Mouse (Mus musculus) layer of hippocampus, postnatal 36 days (tissue): ENCODE measurements at regions not wholly inside any gene's neighbourhood (a gene's known extent, or its start where the extent isn't known, plus 50 kb on each side); places are given as distances from the start of the nearest gene placed in this dataset.

ENCODE experiments used
- DNase-seq, 2 experiments: peaks; one replicate each; pipeline ENCODE4 v3.0.0; 2022

DNA sequence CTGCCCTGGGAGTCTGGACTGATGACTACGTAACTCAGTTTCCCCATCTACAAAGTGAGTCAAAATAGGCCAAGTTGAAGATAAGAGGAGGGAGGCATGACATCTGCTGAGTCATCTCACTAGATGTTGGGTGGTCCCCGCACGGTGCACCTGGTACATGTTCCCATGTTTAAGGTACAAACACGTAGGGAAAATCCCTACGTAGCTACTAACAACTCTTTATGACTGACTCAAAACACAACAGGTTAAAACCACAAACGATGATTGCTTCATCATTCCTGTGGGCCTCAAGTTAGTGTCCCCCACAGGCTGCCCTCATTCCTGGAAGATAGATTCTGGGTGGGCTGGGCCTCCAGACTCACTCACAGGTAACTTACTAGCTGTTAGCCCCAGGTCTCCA lies 107.7 kb downstream of the Sox9 start:
- no peak for DNase-seq

DNA sequence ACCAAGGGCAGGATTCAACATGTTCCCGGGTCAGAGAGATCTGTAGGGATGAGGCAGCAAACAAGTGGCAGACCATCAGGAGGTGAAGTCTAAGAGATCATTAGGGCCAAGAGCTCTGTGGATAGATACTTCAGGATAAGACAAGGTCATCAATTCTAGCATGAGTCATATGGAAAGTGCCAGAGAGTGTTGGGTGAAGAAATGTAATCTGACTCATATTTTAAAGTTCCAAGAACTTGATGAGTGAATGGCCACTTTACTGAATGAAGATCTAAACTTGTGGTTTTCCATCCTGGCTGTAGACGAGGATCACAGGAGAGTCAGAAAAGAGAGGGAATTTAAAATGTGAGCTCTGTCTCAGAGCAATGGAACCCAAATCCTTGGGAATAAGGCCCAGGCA lies 115.6 kb downstream of the Sox9 start:
- DNase-seq: no peak

DNA sequence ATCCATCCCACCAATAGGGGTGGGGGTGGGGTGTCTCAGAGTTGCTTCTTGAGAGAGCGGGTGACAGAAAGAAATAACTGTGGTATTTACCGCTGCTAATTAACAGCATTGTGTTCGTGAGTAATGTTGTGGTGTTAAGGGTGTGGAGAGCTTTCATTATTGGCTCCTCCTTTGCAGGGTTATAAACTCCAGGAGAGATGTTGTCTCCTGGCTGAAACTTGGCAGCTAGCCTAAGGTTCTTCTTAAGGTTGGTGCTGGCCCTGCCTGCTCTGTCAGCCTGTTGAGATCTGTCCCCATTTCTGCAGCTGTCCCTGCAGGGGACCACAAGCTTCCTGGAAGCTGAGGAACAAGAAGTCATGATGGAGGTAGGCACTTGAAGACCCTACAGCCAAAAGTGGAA lies 120.6 kb downstream of the Sox9 start:
- DNase-seq: no peak

DNA sequence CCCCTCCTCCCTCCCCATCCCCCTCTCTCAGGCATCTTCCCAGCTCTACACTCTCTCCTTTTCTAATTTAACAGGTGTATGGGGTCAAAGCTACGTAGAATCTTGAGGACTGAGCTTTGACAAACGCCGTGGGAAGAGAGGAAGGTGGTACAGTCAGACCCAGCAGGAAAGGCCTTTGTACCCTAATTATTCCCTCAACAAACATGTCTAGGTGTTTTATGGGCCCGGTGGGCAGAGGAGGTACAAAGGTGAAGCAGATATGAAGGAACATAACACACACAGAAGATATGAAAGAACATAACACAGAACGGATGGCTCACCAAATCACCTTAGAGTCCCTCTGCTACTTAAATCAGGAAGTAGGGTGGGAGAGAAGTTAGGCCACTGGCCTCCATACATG lies 128.3 kb downstream of the Sox9 start:
- no peak for DNase-seq

DNA sequence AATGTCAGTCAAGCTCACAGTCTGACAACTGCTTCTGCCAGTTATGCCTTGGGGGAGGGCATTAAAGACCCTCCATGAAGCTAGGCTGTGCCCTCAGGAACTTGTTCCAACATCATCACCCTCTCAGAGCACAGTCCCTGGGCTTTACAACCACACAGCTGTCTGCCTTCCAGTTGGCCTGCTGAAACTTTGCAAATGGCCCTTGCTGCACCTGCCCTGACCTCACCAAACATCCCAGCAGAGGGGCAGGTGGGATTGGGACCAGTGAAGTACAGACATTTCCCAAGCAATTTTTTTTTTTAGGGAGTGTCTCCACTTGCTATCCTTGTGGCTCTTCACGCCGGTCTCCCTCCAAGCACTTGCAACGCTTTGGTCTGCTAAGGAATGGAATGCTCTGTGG lies 130.9 kb downstream of the Sox9 start:
- no peak for DNase-seq

DNA sequence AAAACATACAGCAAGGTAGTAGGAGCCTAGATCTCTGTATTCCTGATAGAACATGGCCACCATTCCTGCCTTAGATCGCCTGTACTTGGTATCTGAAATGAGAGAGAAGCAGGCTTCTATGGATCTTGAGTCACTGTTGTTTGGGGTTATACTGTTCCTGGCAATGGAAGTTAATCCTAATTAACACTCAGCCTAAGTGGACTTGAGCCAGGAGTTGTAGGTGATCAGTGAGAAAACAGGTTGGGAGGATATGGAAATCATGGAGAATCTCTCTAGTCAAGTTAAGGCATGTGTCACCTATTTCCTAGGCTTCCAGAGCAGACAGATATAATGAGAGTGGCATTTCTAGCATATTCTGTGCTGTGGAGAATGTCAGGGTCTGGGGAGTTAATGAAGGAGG lies 134.9 kb downstream of the Sox9 start:
- DNase-seq: no peak

DNA sequence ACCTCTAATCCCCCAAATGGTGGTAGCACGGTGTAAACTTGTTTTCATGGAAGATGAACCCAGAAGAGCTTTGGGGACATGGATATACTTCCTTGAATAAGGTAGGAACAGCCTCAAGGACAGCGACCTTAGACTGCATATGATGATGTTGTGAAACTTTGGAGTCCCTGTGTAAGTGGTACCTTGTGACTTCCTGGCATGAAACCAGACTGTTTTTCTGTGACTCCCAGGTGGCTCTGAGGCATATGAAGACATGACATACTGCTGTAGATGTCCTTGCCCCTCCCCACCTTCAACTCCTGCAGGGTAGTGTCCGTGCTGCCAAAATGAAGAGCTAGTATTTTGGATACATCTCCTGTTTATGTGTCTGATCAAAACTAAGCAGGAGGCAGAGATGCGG lies 138.1 kb downstream of the Sox9 start:
- no peak for DNase-seq

DNA sequence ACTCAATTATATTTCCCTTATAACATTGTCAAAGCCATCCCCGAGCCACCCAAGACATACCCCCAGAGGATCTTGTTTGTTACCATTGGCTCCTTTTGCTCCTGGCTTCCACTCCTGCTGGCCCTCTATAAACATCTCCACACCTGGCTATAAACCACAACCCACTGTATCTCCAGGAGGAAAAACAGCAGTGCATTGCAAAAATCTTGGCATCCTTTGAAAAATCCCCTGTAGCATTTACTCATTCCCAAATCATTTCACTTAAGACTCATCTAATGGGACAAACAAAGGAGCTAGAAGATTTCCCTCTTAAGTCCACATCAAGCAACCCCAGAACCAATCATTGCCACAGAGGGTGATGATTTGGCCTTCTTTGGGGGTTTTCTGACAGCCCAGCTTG lies 142.6 kb downstream of the Sox9 start:
- no peak for DNase-seq

DNA sequence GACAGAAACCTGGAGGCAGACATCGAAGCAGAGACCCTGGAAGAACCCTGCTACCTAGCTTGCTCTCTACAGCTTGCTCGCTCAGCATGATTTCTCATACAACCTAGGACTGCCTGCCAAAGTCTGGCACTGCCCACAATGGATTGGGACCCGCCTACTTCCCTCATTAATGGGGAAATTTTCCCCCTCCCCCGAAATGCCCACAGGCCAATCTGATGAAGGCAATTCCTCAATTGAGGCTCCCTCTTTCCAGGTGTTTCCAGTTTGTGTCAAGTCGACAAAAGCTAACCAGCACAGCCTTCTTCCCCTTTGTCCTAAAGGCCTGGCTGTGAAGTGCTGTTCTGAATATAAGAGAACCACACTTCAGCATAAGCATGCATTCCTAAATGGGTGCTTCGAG lies 143.1 kb downstream of the Sox9 start:
- DNase-seq: no peak

DNA sequence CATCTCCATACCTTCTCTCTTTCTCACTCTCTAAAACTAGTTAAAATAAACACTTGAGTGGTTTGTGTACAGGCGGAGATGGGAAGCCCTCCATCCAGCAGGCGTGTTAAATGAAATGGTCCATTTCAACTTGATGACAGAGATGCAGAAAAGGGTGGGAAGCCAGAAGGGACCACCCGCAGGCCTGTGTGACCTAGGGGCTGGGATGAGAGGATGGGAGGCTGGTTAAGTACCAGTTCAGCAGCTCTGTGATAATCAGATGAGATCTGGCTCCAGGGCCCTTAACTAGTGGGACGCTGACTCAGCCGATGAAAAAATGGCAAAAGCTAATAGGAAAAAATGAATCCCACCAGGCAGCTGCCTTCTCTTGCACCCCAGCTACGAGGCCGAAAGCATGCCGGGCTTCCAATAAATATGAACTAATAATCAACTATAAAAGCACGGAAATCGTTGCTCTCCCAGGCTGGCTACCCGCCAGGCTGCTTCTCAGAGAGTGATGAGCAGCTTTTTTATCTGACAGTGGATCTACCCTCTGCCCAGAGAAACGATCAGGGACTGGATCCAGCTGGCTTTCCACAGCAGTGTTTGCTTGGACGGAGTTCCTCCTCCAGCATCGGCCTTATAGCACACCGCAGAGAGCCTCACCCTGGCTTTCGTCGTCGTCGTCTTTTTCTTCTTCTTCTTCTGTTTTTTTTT lies 144.5 kb downstream of the Sox9 start:
- peak; percentile 44 to 48 for DNase-seq

DNA sequence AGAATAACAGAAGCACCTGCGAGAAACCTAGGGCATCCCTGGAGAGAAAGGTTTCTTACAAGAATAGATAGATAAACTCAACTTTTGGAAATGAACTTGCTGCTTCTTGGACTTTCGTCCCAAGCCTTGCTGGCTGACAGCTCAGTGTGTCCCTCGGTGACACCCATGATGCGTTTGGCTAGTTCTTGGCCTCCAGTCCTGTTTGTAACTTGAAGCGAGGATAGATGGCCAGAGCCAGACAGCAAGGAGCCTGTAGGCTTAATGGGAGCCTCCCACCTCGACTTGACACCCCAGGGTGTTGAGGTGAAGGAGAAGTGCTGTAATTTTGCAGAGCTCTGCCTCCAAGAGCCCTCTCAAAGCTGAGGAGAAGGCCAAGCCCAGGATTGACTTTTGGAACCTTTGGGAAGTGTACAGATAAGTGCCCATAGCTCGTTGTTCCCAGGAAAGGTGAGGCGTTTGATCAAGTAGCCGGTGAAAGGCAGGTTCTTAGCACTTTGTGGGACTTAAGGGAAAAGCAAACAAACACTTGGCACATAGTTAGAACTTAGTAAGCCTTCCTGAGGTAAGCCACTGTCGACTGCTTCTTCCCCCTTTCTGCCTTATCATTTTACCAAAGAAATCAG lies 148.3 kb downstream of the Sox9 start:
- no peak for DNase-seq

DNA sequence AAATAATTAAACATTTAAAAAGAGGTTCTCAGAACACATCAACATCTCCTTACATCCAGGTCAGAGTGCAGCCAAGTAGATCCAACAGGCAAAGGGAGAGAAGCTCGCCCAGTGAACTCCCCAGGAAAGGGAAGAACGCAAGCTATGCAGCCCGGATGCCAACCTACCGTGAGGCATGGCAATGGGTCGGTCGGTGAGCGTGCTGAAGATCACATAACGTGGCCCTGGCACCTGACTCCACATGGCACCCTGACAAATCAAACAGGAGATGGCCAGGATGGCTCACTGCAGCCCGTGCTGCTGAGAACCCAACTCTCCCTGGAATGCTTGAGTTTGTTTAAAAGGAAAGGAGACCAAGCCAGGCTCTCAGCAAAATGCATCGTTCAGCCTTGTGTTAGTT lies 156.0 kb downstream of the Sox9 start:
- DNase-seq: no peak

DNA sequence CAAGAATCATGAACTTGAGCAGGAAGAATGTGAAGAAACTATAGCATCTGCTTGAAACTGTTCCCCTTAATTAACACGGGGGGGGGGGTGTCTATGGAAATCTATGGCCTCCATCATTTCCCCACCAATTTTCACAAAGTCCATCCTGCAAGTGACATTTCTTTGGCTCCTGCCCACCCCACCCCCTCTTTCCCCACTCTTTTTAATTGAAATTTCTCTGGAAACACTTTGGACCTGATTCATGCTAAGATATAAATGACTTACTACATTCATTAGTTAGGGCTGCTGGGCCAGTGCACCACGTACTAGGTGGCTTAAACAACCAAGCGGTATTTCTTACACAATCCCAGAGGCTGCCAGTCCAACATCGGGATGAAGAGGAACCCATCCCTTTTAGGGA lies 169.4 kb downstream of the Sox9 start:
- DNase-seq: no peak

DNA sequence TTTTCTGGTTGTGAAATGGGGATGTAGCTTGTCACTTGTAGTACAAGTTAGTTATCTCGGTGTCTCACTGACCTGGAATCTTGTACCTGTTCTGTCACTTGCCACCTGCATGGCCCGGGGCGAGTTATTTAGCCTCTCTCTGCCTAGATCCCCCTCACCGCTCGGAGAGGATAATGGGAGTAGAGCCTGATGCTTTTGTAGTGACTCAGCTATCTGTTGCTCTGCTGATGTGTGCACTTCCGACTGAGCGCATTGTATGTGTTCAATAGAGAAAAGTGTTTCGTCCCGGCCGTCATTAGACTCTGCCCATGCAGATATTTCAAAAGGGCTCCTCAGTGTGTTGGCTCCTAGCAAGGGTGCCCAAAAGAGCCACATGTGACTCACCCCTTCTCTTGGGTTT lies 170.3 kb downstream of the Sox9 start:
- DNase-seq: no peak

DNA sequence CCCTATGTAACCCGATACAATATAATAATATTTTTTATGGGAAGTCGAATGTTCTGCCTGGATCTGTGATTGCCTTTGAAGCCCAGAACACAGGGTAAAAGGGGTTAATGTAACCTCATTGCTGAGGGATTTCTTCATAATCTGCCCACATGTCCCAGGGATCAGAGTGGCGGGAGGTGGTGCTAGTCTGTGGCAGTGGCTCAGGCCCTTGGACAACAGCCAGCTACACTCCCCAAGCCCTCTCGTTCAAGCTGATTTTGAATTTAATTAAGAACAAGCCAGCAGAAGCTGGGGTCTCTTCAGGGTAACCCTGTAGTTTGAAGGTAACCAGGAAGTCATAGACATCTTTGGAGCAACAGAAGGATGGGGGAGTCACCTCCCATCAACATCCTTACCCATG lies 171.5 kb downstream of the Sox9 start:
- no peak for DNase-seq

DNA sequence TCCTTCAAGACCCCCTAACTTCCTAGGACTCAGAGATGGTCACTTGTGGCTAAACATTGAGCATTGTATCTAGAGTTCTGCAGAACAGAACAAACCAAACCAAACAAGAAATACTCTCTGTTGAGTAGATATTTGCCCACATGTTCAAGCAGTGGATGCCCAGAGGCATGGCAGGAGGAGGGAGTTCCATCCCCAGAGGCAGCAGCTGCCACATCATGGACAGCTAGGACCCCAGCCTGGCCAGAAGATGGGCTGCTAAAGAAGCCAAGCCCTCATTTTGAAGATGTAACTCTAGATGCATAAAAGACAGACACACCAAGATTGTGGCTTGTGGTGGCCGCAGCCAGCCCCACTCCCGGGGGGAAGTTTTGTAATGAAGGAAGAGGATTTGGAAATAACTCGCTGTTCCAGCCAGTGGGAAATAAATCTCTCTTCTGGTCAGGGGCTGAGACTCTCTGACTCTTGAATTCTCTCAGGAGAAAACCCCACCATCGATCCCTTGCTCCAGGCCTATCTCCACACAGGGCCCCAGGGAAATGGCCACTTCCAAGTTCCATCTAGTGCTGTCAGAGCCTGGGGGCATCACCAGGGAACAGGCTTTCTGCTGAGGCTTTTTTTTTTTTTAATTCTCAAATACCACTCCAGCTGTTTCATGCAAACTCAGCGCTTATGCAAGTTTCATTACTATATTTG lies 174.9 kb downstream of the Sox9 start:
- no peak for DNase-seq

DNA sequence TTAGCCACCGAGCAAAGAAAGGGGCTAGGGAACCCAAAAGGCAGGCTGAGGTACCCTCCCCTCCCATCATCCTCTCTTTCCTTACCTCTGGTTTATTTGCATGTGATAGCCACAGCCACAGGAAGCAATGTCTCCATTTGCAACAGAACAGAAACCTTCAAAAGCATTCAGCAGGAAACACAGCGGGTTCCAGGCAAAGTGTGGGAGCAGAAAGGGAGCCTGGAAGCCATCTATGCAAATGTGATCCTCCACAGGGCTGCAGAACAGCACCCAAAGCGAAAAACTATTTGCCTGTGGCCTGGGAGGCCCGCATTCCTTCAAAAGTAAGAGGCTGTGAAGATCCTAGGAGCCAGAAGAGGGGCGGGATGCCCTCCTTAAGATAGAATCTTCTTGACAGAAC lies 177.6 kb downstream of the Sox9 start:
- no peak for DNase-seq

DNA sequence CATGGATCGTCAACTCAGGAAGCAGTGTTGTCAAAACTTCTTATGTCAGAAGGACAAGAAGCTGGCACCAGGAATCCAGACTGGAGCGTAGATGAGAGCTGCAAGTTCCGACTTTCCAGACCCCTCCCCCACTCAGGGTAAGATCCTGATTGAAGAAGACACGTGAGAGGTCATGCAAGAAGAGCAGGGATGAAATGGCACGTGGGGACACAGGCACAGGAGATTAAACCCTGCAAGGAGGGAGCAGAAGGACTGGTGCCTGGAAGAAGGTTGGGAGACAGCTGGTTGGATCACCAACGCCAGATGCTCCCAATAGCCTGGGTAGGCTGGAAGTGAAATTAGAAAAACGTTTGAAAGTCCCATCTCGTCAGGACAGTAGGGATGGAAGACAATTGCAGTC lies 191.3 kb downstream of the Sox9 start:
- DNase-seq: no peak

DNA sequence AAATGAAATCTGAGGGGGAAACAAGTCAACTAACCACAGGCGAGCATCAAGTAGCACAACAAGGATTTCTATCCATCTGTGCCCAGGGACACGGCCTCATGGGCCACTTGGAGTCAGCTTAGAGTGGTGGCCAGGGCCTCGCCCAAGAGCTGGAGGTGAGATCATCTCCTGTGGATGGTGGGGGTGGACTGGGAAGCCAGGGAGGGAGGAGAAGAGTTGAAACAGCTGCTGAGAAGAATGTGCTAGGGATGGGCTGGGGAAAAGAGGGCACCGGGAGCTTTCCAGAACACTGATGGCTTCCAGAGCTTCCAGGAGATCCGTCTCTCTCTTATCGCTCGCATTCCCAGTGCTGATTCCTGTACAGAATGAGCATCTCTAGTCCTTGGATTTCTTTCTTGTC lies 192.9 kb downstream of the Sox9 start:
- DNase-seq: no peak

DNA sequence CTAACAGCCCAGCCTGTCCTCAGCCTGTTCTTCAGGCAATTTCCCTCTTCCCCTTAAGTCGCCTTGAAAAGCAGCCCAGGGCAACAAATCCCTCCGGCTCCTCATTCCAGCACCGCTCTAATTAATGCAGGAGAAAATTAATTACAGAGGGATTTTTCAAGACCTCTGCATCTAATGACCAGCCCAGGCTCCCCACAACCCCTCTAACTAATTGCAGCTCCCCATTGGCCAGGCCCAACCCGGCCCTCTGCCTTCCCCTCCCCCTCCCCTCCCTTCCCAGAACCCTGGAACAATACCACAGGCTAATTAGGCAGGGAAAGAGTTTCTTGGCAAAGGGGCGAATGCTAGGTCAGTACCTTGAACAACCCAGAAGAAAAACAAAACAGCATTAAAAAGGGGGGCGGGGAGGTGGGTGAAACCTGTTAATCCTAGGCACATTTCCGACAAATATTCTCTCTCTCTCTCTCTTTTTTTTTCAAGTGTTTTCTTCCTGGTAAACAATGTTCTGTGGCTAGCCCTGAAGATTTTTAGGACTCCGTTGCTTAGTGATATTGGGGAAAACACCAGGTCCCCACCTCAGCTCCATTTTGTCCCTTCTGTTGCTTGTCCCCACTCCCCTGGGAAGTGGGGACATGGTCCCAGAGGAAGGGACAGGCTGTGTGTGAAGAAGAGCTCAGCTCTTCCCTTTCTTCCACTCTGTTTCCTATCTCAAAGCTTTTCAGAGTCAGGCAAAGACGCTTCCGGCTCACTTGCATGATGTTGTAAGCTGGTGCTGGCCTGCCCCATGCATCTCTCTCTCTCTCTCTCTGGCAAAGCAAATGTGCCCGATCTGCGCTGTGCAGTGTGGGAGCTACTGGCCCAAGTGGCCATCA lies 195.1 kb downstream of the Sox9 start:
- peak in 1 of 2 experiments; percentile 16 for DNase-seq

DNA sequence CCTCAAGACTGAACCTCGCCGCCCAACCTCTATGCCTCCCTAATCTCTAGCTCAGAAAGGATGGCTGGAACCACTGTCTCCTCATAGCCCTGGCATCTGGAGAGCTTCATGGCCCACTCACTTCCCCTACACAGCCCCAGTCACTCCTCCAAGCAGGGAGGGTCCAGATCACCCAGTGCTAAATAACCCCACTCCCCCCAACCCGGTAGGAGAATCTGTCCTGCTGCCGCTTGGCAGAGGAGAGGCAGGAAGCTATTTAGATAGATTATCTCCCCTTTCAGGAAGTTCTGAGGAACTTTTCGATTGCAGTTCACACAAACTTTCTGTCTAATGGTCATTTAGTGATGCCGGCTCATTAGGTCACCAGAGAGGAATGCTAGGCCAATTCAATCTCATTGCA lies 196.9 kb downstream of the Sox9 start:
- DNase-seq: no peak

DNA sequence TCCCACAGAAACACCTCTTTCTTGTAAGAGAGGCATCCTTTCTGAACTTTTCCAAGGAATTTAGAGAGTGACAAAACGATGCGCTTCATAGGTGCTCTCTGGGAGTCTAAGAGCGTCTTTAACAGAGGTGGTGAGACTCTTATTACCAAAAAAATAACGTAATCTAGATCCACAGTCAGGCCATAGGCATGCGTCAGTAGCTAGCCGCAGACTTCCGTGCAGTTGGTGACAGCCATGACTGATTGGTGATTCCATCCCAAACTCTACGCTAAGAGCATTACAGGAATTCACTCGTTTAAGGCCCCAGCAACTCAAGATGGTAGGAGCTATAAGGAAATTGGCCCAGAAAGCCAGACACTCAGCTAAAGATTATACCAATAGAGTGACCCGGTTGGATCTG lies 197.4 kb downstream of the Sox9 start:
- DNase-seq: no peak

DNA sequence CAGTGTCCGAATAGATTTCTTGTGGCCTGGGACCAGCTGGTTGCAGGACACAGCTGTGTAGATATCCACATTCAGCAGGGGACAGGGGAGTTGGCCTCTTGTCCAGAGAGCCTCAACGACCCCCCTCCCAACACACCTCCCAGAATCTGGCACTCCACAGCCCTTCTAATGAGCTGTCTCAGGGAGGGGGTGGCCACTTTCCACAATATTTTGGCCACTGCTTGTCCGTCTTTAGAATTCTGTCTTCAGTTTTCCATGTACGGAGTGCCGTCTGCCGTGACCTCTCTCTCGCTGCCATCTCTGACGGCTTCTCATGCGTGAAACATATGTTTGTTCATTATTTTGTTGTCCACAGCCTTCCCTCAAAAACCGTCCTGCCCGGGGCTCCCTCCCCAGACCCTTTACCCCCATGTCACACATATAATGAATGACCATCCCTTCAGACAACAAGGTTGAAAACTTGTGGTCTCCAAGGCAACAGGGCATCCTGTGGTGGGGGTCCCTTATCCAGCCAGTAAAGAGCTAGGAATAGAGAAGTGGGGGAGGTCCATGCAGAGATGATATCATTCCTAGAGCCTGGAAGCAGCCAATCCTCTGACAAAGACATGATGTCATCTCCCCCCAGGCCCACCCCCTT lies 200.3 kb downstream of the Sox9 start:
- no peak for DNase-seq
